Mouse (Mus musculus): ENCODE data around the gene Gm44805. TPM values are rescaled to one million over a fixed set of nuclear protein-coding genes. Genes with fewer than 3 reads are reported as not detected.
A peak's percentile ranks its signal among the peaks of the same experiment; 100 is the strongest.
"Not testable (repeated sequence)": the region's sequence is repeated elsewhere in the genome, so short reads cannot be mapped to it uniquely, and the experiment has no call there.

The Gm44805 gene
- polyA plus RNA-seq, 1 experiment, result 0.19 TPM

GRCm38 (mm10) chr7:19700299-19701068, 19.3 kb upstream of the Gm44805 start:
- DNase-seq (ENCODE audit: low read depth, low spot score), result peak; percentile 25
- 23% methylated on average over 12 of the region's 12 CpGs for WGBS

GRCm38 (mm10) chr7:19699827-19700148, 18.6 kb upstream of the Gm44805 start:
- 76% methylated on average over 4 of the region's 4 CpGs for WGBS
- DNase-seq (ENCODE audit: low read depth, low spot score), result no peak

GRCm38 (mm10) chr7:19698907-19699826, 17.9 kb upstream of the Gm44805 start, which contains the start of gene Apoe:
Gene Apoe (minus strand): TSS chr7:19699188.
- DNase-seq (ENCODE audit: low read depth, low spot score), result no peak
- 33% methylated on average over 20 of the region's 20 CpGs for WGBS

GRCm38 (mm10) chr7:19697949-19698906, 17.0 kb upstream of the Gm44805 start:
- DNase-seq (ENCODE audit: low read depth, low spot score), result no peak

GRCm38 (mm10) chr7:19696336-19696873, 15.2 kb upstream of the Gm44805 start:
- no peak for DNase-seq (ENCODE audit: low read depth, low spot score)
- 97% methylated on average over 34 of the region's 34 CpGs for WGBS

More at GRCm38 (mm10) chr7:19697949-19698906, 17.0 kb upstream of the Gm44805 start:
- WGBS, result 13% methylated on average over 28 of the region's 28 CpGs

GRCm38 (mm10) chr7:19695881-19696280, 14.7 kb upstream of the Gm44805 start:
- WGBS, result 90% methylated on average over 6 of the region's 6 CpGs
- DNase-seq (ENCODE audit: low read depth, low spot score), result no peak

- DNase-seq (ENCODE audit: low read depth, low spot score), result no peak
- WGBS, result 36% methylated on average over 8 of the region's 8 CpGs
Observed at GRCm38 (mm10) chr7:19695213-19695594, 14.0 kb upstream of the Gm44805 start.

GRCm38 (mm10) chr7:19694336-19695212, 13.4 kb upstream of the Gm44805 start:
- DNase-seq (ENCODE audit: low read depth, low spot score), result no peak
- 61% methylated on average over 10 of the region's 10 CpGs for whole genome bisulfite sequencing

- no peak for DNase-seq (ENCODE audit: low read depth, low spot score)
Observed at GRCm38 (mm10) chr7:19693421-19693820, 12.2 kb upstream of the Gm44805 start.

GRCm38 (mm10) chr7:19691873-19692865, 10.9 kb upstream of the Gm44805 start, which contains the start of gene Apoc1:
Gene Apoc1 (minus strand): TSS chr7:19692660.
- no peak for DNase-seq (ENCODE audit: low read depth, low spot score)
- whole genome bisulfite sequencing, result 58% methylated on average over 28 of the region's 28 CpGs

More at GRCm38 (mm10) chr7:19693421-19693820, 12.2 kb upstream of the Gm44805 start:
- WGBS, result 47% methylated on average over 10 of the region's 10 CpGs

GRCm38 (mm10) chr7:19691434-19691833, 10.2 kb upstream of the Gm44805 start:
- WGBS, result 72% methylated on average over 6 of the region's 6 CpGs
- no peak for DNase-seq (ENCODE audit: low read depth, low spot score)

- no peak for DNase-seq (ENCODE audit: low read depth, low spot score)
- 54% methylated on average over 4 of the region's 4 CpGs for WGBS
Observed at GRCm38 (mm10) chr7:19690845-19691244, 9.6 kb upstream of the Gm44805 start.

- 88% methylated on average over 2 of the region's 2 CpGs for WGBS
- no peak for DNase-seq (ENCODE audit: low read depth, low spot score)
Observed at GRCm38 (mm10) chr7:19688611-19689010, 7.4 kb upstream of the Gm44805 start.

- WGBS, result 92% methylated on average over 10 of the region's 10 CpGs
- DNase-seq (ENCODE audit: low read depth, low spot score), result no peak
Observed at GRCm38 (mm10) chr7:19688101-19688500, 6.9 kb upstream of the Gm44805 start.

GRCm38 (mm10) chr7:19686927-19687583, 5.8 kb upstream of the Gm44805 start:
- DNase-seq (ENCODE audit: low read depth, low spot score), result not testable (repeated sequence)
- 54% methylated on average over 8 of the region's 8 CpGs for WGBS

- 67% methylated on average over 6 of the region's 6 CpGs for WGBS
- DNase-seq (ENCODE audit: low read depth, low spot score), result no peak
Observed at GRCm38 (mm10) chr7:19686521-19686920, 5.3 kb upstream of the Gm44805 start.

- no peak for DNase-seq (ENCODE audit: low read depth, low spot score)
- WGBS, result 64% methylated on average over 4 of the region's 4 CpGs
Observed at GRCm38 (mm10) chr7:19685374-19685773, 4.2 kb upstream of the Gm44805 start.
